Mouse (Mus musculus) large intestine, adult 2 months (tissue): ENCODE measurements around the gene Tepp. TPM values are rescaled to one million over a fixed set of nuclear protein-coding genes. Genes with fewer than 3 reads are reported as not detected.

Experiments used
- DNase-seq: peaks from one replicate; pipeline ENCODE4 v3.0.0-alpha.2; 2012; ENCODE audit warnings: low read depth, low spot score
- WGBS: fragments of 180-500 bp; shearing (Covaris S2); methylation state at CpG from one replicate; pipeline ENCODE4 v1.1.7; 2018; 5-methylcytosine and 5-hydroxymethylcytosine counted together
- polyA plus RNA-seq: library from polyadenylated mRNA; depleted of rRNA; stranded (reverse); fragments of >200 nt; gene quantifications from 2 replicates; pipeline ENCODE4 v1.2.3, GENCODE M21; 2012; rRNA removed

Tepp gene
- polyA plus RNA-seq: 0.49 TPM in 1 of 2 replicates, not detected in the other

DNA sequence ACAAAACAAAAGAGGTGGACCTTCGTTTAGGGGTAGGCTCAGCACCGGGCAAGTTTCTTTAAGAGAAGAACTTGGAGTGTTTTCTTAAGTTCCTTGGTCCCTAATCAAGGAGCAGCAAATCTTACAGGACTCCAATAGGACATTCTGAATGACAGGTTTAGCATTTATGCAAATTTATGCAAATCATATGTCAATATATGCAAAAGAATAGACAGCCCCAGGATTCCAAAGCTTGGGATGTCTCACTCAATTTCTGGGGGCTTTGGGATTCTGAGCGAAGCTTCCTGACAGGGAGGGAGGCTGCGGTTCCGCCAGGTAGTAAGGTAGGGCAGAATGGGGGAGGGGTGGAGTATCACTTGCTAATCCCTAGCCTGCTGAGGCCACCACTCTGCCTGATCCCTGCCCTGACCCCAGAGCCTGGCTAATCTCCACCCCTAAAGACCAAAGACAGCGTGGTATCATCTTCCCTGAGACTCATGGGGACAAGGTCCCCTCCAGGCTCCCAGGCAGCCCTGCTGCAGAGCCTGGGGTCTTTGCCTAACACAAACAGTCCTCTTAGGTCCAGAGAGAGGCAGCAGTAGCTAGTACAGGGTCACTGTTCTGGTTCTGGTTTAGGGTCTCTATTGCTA lies at the start of gene Tepp:
Tepp (plus strand) TSS at position 225 of the 629 bp plus-strand sequence.
- WGBS: 56% methylated on average over 6 of the region's 6 CpGs
- DNase-seq: no peak

DNA sequence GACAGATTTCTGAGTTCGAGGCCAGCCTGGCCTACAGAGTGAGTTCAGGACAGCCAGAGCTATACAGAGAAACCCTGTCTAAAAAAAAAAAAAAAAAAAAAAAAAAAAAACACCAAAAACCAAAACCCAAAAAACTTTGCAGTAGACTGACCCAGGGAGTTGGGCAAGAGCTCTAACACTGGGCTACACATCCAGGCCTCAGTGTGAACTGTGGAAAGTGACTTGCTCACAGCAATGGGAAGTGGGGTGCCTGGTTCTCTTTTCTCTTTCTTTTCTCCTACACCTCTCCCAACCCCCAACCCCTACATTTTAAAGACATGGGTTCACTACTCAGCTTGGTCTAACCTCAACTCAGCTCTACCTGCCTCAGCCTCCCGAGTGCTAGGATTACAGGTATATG lies 48.2 kb upstream of the Tepp start:
- 79% methylated on average over 2 of the region's 2 CpGs for WGBS
- DNase-seq: no peak

DNA sequence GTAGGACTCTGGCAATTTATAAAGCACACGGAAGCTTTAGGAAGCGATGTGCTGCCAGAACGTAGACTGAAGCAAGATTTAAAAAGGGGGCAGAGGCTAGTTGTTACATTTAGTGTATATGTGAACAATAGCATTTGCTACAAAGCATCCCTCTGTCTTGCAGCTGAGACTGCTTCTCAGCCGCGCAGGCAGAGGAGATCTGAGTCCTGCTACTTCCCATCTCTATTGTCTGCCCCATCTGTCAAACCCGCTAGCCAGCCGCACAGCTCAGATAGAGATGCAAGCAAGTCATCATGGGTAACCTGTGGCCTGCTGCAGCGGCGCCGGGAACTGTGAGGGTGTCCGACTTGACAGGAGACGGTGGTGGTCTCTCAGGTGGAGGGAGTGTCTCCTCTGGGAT lies 39.9 kb upstream of the Tepp start:
- no peak for DNase-seq
- WGBS: 81% methylated on average over 12 of the region's 12 CpGs

DNA sequence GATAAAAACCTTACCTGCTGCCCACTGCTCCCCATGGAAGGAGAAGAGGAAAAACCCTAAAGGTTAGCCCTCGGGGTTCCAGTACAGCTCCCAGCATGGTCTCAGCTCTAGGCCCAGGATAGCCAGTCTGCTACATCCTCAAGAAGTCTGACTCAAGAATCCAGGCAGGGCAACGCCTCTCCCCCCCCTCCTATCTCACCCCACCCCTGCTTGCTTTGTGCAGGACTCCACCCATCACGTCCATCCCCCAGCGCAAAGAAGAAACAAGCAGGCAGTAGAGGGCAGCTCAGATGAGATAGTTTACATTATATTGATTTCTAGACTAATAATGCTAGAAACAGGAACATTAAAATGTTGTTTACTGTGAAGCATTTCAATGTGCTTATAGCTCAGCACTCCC lies 38.5 kb upstream of the Tepp start:
- WGBS: 30% methylated on average over 4 of the region's 4 CpGs
- DNase-seq: no peak

DNA sequence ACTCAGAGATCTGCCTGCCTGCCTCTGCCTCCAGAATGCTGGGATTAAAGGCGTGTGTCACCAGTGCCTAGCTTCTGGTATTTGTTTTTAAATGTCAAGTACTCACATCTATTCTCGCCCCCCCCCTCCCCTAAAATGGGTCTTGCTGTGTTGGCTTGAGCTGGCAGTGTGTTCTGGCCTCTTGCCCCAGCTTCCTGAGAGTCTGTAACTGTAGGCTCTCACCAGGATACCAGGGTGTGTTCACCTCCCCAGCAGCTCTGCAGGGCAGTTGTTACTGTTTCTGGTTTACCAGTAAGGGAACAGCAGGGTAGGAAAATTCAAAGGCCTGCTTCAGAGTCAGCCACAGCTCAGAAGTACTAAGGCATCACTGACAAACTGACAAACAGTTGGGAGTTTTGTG lies 37.5 kb upstream of the Tepp start:
- 54% methylated on average over 2 of the region's 2 CpGs for WGBS
- no peak for DNase-seq

DNA sequence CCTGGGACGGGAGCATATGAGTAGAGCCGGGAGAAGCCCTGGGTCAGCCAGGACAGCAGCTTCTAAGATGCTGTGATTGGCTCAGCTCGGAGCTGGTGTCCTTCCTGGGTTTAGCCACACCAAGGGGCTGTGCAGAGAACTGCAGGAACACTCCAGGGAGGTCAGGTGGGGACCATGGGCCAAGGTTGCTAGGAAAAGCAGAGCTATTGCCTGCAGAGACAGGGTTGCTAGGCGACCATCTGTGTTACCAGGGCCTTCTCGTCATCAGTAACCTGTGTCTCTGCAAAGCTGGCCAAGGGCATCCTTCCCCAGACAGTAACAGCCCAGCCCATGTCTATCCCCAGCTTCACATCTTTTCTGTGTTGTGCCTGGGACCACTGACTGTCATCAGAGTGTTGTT lies 28.9 kb upstream of the Tepp start:
- 71% methylated on average over 5 of the region's 5 CpGs for WGBS
- DNase-seq: no peak

DNA sequence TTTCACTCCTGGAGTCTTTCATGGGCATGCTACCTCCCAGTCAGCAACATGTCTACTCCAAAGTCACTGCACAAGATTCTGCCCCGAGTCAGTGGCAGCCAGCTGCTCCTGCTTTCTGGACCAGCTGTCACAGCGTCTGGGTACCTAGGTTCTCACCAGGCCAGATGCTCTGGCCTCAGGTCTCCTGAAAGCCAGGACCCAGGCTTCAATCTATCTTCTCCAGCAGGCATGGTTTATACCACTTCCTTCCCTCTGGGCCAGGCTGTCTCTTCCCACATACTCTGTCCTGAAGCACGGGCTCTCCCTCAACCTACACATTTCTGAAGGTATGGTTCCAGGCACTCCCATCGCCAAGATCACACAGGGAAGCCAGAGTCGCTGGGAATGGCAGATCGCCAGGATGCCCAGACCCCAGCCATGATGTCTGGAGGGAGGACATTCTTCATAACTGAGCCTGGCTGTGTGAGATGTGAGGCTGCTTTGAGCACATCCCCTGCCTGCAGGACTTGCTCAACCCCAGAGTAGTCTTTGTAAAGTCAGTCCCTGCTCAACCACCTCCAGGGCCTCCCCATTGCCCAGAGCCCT lies 21.2 kb upstream of the Tepp start:
- WGBS: 66% methylated on average over 6 of the region's 6 CpGs
- no peak for DNase-seq

DNA sequence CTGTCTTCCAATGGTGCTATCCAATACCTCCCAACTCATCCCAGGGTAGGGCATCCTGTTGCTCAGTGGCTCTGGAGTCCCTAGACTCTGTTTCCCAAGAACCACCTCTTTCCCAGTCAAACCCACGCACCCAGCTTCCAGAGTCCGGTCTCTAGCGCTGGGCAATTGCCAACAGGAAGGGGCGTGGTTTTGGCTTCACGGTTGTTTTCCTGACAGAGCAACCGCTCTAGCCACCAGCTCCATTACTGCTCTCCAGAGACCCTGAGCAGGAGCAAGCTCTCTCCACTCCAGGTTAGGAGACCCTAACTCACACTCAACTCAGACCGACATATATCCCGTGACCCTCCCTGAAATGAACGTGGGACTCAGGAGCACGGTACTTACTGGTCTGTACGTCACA lies 17.2 kb upstream of the Tepp start:
- 36% methylated on average over 11 of the region's 11 CpGs for WGBS
- peak; percentile 36 for DNase-seq

DNA sequence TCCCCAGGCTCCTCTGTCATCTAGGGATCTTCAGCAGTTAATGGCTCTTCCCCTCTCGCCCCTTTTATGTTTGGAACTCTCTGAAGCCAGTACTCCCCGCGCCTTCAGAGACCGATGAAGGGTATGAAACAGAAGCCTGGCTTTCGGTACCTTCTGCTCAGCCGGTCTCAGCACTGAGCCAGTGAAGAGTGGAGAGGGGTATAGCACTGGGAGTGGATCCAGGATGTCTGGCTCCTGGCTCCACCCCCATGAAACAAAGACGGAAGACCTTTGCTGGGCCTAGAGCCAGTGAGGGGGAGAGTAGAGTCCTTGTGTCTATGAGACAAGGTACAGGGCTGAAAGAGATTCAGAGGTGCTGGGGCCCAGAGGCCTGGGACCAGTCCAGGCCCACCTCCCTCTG lies 16.5 kb upstream of the Tepp start:
- no peak for DNase-seq
- 69% methylated on average over 7 of the region's 7 CpGs for WGBS

DNA sequence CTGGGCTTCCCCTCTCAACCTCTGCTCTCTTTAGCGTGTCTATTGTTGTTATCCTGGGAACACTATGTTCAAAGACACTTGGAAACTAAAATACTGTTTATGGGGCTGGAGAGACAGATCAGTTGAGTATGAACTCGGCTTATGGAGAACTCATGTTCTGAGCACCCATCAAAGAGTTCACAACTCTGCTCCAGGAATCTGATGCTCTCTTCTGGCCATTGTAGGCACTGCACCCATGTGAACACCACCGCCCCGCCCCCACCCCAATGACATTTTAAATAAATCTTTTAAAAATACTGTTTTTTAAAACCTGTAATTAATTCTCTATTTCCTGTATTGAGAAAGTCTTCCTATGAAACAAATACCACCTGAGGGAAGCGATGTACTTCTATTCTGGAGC lies 8.0 kb upstream of the Tepp start:
- no peak for DNase-seq
- WGBS: 16% methylated on average over 5 of the region's 5 CpGs

DNA sequence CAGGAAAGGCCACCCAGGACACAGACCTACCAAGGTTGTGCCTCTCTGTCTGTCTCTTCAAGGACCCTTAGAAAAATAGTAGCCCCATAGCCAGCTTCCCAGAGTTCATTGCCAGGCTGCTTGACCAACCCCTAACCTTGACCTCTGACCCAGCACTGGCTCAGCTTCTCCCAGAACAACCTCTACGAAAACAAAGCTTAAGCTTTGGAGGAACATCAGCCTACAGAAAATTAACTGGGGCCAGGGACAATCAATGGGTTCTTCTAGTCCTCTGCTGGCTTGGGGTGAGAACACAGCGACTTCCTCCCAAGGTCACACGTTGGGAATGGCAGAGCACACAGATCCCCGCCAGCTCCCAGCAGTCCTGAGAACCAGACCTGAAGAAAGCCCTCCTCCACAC lies 4.8 kb upstream of the Tepp start:
- 57% methylated on average over 4 of the region's 4 CpGs for WGBS
- no peak for DNase-seq

DNA sequence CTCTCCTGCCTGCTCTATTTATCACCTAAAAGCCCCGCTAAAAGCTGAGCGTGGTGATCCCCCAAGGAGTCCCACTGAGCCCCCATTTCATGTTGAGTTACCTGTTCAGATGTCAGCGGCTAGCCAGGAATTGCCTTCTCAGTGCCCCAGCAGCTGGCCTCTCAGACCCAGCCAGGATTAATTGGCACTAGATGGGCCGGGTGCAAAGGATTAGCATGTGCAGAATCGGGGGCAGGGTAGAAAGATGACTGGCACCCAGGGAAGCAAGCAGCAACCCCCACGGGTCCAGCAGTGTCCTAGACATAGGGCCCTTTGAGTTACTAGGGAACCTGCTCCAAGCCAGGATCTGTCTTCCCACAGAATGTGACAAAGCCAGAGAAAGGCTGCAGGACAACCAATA lies 3.9 kb upstream of the Tepp start, which contains the start of gene Cngb1:
Cngb1 (minus strand) TSS at position 155 of the 400 bp plus-strand sequence.
- 47% methylated on average over 6 of the region's 6 CpGs for WGBS
- DNase-seq: no peak

DNA sequence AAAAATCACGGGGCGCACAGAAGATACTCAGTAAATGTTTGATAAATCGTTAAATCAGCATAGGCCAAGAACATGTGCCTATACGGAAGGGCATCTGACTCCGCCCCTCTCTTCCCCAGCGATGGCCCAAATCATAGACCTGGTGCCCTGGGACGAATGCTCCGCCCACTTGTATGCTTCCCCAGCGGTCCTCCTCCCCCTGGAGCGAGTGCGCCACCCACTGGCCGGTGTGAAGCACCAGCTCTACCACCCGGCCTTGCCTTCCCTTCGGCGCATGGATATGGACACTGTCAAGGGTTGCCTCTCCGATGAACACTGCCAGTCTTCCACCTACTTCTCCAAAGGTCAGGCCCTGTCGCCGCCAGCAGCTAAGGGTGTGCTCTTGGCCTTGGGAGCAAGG lies 2.5 kb downstream of the Tepp start:
- DNase-seq: no peak
- WGBS: 62% methylated on average over 18 of the region's 18 CpGs

DNA sequence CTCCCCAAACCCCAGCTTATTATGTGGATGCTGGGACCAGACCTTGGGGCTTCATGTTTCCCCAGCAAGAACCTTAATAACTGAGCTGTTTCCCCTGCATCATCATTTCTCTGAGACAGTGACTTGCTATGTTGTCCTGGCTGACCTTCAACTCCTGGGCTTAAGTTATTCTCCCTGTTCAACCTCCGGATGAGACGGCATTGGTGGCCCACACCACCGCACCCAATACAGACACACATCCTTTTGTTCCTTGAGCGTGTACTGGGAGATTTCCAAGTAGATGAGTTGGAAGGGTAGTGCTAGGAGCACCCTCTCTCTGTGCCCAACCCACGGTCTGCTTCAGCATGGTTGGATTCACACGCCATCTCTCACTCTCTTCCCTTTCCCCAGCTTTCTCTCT lies 3.5 kb downstream of the Tepp start:
- WGBS: 78% methylated on average over 6 of the region's 6 CpGs
- DNase-seq: no peak

DNA sequence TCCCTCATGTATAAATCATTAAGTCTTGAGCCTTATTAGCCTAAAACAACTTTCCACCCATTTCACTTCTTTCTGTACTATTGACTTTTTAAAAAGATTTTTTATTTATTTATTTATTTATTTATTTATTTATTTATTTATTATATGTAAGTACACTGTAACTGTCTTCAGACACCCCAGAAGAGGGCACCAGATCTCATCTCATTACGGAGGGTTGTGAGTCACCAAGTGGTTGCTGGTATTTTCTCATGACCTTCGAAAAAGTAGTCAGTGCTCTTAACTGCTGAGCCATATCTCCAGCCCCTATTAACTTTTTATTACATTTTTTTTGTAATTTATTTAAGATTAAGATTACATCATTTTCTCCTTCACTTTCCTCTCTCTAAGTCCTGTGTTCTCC lies 4.3 kb downstream of the Tepp start:
- no peak for DNase-seq
- 42% methylated on average over 2 of the region's 2 CpGs for WGBS

DNA sequence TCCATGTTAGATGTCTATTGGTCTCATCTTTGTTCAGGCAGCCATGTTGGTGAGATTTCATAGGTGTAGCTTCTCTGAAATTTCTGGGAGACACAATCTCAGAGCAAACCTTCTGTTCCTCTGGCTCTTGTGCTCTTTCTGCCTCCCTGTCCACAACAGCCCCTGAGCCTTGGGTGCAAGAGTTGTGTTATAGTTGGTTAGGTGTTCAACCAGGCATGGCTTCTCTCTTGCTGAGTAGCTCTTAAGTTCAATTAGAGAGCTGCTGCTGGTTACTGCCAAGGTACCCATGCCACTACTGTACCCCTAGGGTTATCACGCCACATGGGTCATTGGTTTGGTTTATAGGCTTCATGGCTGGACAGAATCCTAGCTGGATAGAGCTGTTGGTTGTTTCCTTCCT lies 5.0 kb downstream of the Tepp start:
- 95% methylated on average over 1 of the region's 1 CpGs for WGBS
- DNase-seq: no peak

DNA sequence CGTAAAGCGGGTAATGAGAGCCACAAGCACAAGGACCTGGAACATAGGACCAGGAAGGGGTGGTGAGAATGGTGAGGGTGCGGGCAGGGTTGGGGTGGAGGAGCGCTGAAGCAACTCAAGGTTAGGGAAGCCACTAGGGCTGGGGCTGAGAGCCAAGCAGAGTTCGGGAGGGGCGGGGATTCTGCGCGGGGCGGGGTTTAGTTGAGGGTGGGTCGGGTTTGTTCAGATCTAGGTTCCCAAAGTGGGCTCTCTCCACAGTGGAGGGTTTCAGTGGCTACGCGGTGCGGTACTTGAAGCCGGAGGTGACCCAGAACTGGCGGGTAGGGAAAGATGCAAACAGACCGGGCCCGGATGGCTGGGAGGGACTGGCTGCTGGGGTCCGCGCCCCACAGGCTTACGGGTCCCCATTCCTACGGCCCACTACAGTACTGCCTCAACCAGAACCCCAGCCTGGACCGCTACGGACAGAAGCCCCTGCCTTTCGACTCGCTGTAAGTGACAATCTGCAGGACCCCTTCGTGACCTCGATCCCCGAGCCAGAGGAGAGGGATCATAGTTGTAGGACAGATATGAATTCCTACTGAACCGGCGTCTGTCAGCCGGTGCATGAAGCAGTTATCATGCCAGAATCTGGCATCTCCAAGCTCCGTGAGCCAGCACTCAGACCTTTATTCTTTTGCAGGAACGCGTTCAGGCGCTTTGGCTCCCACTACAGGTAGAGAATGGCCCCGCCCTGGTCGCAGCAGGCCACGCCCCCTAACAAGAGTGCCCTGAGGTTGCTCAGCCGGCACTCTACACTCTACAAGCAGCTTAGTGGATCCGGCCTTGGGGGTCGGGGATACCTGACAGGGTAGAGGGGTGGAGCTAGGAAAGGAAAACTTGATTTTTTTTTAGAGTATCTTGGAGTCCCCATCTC lies 10.1 kb downstream of the Tepp start:
- DNase-seq: no peak
- WGBS: 4% methylated on average over 41 of the region's 41 CpGs

DNA sequence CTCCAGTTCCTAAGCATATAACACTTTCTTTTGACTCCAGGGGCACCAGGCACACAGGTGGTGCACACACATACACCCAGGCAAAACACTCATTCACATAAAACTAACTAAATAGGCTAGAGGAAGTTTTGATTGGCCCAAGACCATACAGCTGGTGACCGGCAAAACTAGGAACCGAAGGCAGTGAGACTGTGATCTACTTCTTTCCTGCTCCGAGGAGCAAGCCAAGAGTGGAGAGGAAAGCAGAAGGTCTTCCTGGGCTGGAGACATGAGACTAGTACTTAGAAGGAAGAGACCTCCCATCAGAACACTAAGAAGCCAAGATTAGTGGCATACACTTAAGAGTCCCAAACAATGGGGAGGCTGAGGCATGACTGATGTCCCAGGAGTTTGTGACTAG lies 12.8 kb downstream of the Tepp start:
- 32% methylated on average over 3 of the region's 3 CpGs for WGBS
- DNase-seq: no peak

DNA sequence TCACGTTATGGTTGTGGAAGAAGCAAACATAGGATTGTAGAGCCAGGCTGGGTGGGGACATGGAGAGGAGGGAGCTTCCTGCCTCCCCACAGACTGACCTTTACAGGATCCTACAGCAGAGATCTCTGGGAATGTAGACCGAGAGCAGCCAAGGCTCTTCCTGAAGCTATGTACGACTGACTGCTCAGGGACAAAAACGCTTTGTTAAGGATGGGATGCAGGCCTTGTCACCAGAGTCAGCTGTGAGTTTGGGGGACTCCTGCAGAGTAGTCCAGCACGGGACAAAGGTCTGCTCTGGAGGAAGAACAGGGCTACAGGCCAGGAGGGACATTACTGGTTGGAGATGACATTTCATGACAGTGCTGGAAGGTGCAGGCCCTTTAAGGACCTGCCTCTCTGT lies 14.3 kb downstream of the Tepp start:
- 66% methylated on average over 5 of the region's 5 CpGs for WGBS
- DNase-seq: no peak

DNA sequence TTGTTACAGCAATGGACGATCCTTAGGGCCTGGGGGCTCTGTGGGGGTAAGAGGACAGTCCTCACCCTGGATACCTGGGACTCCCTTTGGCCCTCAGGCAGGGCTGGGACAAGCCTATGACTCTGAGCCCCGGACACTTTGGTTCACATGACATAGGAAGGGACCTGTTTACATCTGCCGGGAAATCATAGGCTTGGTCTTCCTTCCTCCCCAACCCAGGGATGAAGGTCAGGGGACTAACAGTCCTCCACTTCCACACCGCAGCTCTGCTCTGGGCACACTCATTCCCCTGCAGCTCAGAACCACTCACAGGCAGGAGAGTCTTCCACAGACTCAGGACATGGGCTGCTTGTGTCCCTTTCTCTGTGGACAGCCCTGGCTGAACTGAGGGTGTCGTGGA lies 16.5 kb downstream of the Tepp start:
- 87% methylated on average over 5 of the region's 5 CpGs for WGBS

More for the DNA sequence above, 16.5 kb downstream of the Tepp start:
- no peak for DNase-seq
